Mouse (Mus musculus) embryonic fibroblast, embryonic 13.5 days (primary cell): ENCODE results near the gene Pcsk6.

ENCODE experiments used
- CTCF ChIP-seq: IDR thresholded peaks from 2 replicates; pipeline ENCODE4 v1.5.1; 2011; ENCODE audit warnings: mild to moderate bottlenecking, control low read depth, low read length, moderate library complexity, borderline replicate concordance; ENCODE audit not compliant: insufficient read depth
- POLR2A ChIP-seq: IDR thresholded peaks from 2 replicates; pipeline ENCODE4 v1.6.1; 2011; ENCODE audit warnings: low read depth, mild to moderate bottlenecking, control low read depth, low read length, moderate library complexity

GRCm38 (mm10) chr7:65870928-65871580 is 9.5 kb downstream of the Pcsk6 start:
- TF ChIP-seq POLR2A (no peak), CTCF (no peak)
